Mouse (Mus musculus) small intestine, adult 2 months (tissue): ENCODE data around the gene Gm20403.

Source experiments
- CTCF ChIP-seq: fragments of 200-500 bp; IDR thresholded peaks from 2 replicates; pipeline ENCODE4 v1.5.1; 2012; ENCODE audit warnings: low read depth, mild to moderate bottlenecking, control low read depth, inconsistent platforms, low read length, moderate library complexity, mixed read lengths; ENCODE audit not compliant: insufficient replicate concordance, insufficient read length; ENCODE audit errors: extremely low read depth
- POLR2A ChIP-seq: fragments of 200-500 bp; IDR thresholded peaks from 2 replicates; pipeline ENCODE4 v1.6.1; 2012; ENCODE audit warnings: low read depth, mild to moderate bottlenecking, control low read depth, inconsistent platforms, low read length, moderate library complexity

- TF ChIP-seq CTCF (no peak), POLR2A (no peak)
These were observed 6.5 kb upstream of the Gm20403 start for GRCm38 (mm10) chr12:54992814-54993213.
